Mouse (Mus musculus) stomach, embryonic 14.5 days (tissue): Measurements from ENCODE around the gene Iffo2. TPM values are rescaled to one million over a fixed set of nuclear protein-coding genes. Genes with fewer than 3 reads are reported as not detected.

Experiments
- ATAC-seq: fragments of 200-750 bp; cut with Nextera tagmentation; 2 replicates; pipeline ENCODE4 v1.8.0; 2017; ENCODE audit warnings: low read depth, moderate TSS enrichment; ENCODE audit not compliant: insufficient number of reproducible peaks, insufficient read depth, low FRiP score
- H3K27ac ChIP-seq: fragments of 300-500 bp; sonication (generic); 2 replicates; pipeline ENCODE4 v1.5.1; 2014; ENCODE audit warnings: mild to moderate bottlenecking, low read length, moderate library complexity, mixed read lengths
- H3K27me3 ChIP-seq: fragments of 300-500 bp; sonication (generic); 2 replicates; pipeline ENCODE4 v1.6.1; 2014; ENCODE audit warnings: low read length, control low read depth, mixed read lengths; ENCODE audit not compliant: control insufficient read depth, insufficient read depth
- H3K36me3 ChIP-seq: fragments of 300-500 bp; sonication (generic); 2 replicates; pipeline ENCODE4 v1.6.1; 2014; ENCODE audit warnings: mild to moderate bottlenecking, control low read depth, low read length, moderate library complexity, mixed read lengths; ENCODE audit not compliant: control insufficient read depth, insufficient read depth
- H3K4me1 ChIP-seq: fragments of 300-500 bp; sonication (generic); 2 replicates; pipeline ENCODE4 v1.6.1; 2014; ENCODE audit warnings: low read length, control low read depth, mixed read lengths; ENCODE audit not compliant: control insufficient read depth, insufficient read depth
- H3K4me2 ChIP-seq: fragments of 300-500 bp; sonication (generic); replicated peaks from 2 replicates; pipeline ENCODE4 v1.6.1; 2014; ENCODE audit warnings: low read depth, low read length, control low read depth
- H3K4me3 ChIP-seq: fragments of 300-500 bp; sonication (generic); 2 replicates; pipeline ENCODE4 v1.5.1; 2014; ENCODE audit warnings: low read depth, low read length, control low read depth
- H3K9ac ChIP-seq: fragments of 300-500 bp; sonication (generic); replicated peaks from 2 replicates; pipeline ENCODE4 v1.6.1; 2014; ENCODE audit warnings: low read depth, mild to moderate bottlenecking, control low read depth, low read length, moderate library complexity, mixed read lengths
- H3K9me3 ChIP-seq: fragments of 300-500 bp; sonication (generic); 2 replicates; pipeline ENCODE4 v1.6.1; 2016; ENCODE audit warnings: low read depth, low read length, control low read depth; ENCODE audit not compliant: control insufficient read depth
- WGBS: fragments of 180-500 bp; shearing (Covaris S2); extraction: QIAGEN DNeasy Blood & Tissue Kit; methylation state at CpG from one replicate; pipeline ENCODE4 v1.1.7; 2014; 5-methylcytosine and 5-hydroxymethylcytosine counted together
- polyA plus RNA-seq: library from polyadenylated mRNA; unstranded; fragments of >200 nt; fragmentation: Nextera tagmentation; extraction: Ambion mirVana; gene quantifications from 2 replicates; pipeline ENCODE4 v1.2.1, GENCODE M21; 2014

Gene Iffo2
- polyA plus RNA-seq, 1 experiment from 2014 or later: 6.1 TPM

DNA sequence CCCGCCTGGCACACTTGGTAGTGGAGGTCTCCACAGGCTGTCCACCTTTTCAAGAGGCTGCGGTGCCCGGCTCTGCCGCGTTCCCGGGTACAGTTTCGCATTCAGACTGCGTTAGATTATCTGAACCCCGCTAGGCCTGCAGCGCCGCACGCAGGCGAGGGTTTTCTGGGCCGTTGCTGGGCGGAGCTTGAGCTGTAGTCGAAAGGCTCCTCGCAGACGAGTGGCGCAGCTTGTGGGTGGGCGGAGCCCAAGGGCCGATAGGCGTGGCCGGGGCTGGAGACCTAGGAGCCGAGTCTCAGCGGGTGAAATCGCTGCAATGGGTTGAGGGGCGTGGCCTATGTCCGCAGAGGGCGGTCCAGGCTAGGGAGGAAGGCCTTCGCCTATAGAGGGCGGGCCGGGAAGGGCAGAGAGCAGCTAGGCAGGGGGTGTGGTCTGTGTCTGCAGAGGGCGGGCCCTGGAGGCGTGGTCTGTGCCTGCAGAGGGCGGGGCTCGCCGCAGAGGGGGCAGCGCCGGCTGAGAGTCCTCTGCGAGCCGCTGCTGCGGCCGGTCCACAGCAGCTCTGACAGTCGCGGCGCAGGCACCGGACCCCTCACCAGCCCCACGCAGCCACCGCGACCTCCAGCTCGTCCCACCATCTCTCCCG is 43.9 kb downstream of the Iffo2 start:
- Histone ChIP-seq H3K4me1 (peaks cover 37% of the 10 kb centered on the region), H3K9ac (peak overlapping the region; percentile 76), H3K9me3 (no peaks in the 10 kb centered on the region), H3K27ac (peak overlapping the region; percentile 87), H3K27me3 (no peaks in the 10 kb centered on the region), H3K4me2 (peak overlapping the region; percentile 96), H3K4me3 (peak overlapping the region; percentile 82), H3K36me3 (no peaks in the 10 kb centered on the region)
- ATAC-seq: peak; percentile 97
- under 1% methylated on average over 52 of the region's 52 CpGs for WGBS

DNA sequence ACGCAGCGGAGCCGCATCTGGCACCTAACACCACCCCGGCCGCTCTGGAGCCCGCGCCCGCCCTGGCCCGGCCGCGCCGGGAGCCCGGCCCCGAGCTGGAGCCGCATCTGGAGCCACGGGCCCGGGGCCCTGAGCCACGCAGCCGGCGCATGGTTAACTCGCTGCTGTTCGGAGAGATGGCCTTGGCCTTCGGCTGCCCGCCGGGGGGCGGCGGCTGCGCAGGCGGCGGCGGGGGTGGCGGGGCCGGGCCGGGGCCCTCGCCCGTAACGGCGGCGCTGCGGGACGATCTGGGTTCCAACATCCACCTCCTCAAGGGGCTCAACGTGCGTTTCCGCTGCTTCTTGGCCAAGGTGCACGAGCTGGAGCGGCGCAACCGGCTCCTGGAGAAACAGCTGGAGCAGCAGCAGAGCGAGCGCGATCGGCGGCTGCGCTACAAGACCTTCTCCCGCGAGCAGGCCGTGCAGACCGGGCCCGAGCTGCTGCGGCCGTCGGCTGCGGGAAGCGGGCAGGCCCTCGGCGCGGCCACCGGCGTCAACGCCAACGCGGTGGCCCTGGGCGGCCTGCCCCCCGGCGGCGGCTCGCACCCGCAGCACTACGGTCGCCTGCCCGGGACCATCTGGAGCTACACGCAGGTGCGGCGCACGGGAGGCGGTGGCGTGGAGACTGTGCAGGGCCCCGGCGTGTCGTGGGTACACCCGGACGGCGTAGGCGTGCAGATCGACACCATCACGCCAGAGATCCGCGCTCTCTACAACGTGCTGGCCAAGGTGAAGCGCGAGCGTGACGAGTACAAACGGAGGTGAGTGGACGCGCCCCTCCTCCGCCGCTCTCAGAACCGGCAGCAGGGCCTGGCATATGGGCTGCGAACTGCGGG is 44.7 kb downstream of the Iffo2 start:
- peaks cover 44% of the 10 kb centered on the region for H3K4me1 ChIP-seq
- H3K9me3 ChIP-seq: no peaks in the 10 kb centered on the region
- H3K27ac ChIP-seq: peak overlapping the region; percentile 87
- H3K9ac ChIP-seq: peak overlapping the region; percentile 76
- H3K27me3 ChIP-seq: no peaks in the 10 kb centered on the region
- peak overlapping the region; percentile 96 for H3K4me2 ChIP-seq
- peak overlapping the region; percentile 82 for H3K4me3 ChIP-seq
- WGBS: under 1% methylated on average over 111 of the region's 111 CpGs
- peak; percentile 64 for ATAC-seq
- H3K36me3 ChIP-seq: no peaks in the 10 kb centered on the region

DNA sequence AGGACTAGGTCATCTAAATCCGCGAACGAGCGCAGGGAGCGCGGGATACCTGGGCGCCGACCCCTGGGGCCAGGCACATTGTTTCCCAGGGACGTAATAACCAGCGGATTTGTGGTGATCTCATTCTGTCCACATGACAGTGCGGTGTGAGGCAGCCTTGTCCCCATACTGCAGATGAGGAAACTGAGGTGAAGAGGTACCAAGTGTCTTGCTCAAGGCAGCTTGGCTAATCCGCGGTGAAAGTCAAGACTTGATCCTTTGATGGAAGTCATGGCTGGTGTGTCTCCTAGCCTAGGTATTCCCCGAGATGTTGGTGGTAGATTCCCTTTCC is 45.3 kb downstream of the Iffo2 start:
- Histone ChIP-seq H3K9ac (peak overlapping the region; percentile 76), H3K9me3 (no peaks in the 10 kb centered on the region), H3K27me3 (no peaks in the 10 kb centered on the region), H3K4me1 (peaks cover 50% of the 10 kb centered on the region), H3K27ac (no peak overlapping the region), H3K4me3 (peak overlapping the region; percentile 82), H3K36me3 (no peaks in the 10 kb centered on the region), H3K4me2 (peak overlapping the region; percentile 96)
- ATAC-seq: no peak
- WGBS: 7% methylated on average over 14 of the region's 14 CpGs

DNA sequence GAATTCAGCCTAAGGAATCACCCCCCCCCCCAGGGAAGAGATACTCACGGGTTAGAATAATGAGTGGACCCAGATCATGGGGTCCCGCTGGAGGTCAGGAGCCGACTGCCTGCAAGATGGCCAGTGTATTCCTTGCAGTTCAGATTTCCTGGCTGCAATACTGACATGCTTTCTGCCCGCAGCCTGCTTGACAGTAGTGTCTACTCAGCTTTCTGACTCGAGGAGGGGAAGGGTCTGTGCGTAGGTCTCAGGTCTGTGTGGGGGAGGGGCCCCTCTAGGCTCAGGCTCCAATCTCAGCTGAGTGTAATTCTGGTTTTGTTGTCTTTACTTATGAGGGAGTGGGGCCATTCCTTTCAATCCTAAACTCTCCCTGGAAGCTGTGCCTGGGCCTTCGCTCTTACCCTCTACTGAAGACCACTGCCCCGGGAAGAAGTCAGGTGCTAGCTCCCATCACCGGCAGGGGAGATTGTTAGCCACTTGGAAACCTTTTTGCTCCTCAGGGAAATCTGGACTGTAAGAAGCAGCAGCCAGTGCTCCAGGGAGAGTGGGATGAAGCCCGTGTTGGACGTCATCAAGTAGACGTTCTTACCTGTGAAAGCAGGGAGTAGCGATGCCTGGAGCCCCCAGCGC is 46.0 kb downstream of the Iffo2 start:
- peaks cover 57% of the 10 kb centered on the region for H3K4me1 ChIP-seq
- H3K9ac ChIP-seq: peak overlapping the region; percentile 76; the same call in 1 of the 2 replicates
- 38% methylated on average over 14 of the region's 14 CpGs for WGBS

DNA sequence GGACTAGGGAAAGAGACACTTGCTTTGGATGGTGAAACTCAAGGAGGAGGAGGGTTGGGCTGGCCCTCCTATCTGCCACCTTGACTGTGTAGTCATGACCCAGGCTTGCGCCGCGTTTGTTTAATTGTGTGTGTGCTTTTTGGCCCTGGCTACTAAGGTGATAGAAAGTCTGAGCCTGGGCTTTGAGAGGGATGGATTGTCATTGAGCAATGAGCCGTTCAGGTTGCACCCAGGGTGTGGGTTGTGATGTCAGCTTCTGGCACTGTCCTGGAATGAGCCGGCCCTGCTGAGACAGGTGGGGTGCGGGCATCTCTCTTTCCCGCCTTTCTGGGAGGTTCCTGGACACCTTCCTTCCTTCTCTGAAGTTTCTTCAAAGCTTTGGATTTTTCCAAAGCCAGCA is 46.7 kb downstream of the Iffo2 start:
- Histone ChIP-seq H3K36me3 (no peaks in the 10 kb centered on the region), H3K4me1 (peaks cover 64% of the 10 kb centered on the region), H3K9me3 (no peaks in the 10 kb centered on the region), H3K4me3 (peak overlapping the region; percentile 82; the same call in 1 of the 2 replicates), H3K27ac (no peak overlapping the region), H3K27me3 (no peaks in the 10 kb centered on the region), H3K9ac (no peak overlapping the region), H3K4me2 (peak overlapping the region; percentile 96)
- ATAC-seq: no peak
- WGBS: 62% methylated on average over 7 of the region's 7 CpGs

More for the DNA sequence above, 46.0 kb downstream of the Iffo2 start:
- no peak overlapping the region for H3K27ac ChIP-seq
- peak overlapping the region; percentile 82 for H3K4me3 ChIP-seq
- H3K36me3 ChIP-seq: no peaks in the 10 kb centered on the region
- H3K9me3 ChIP-seq: no peaks in the 10 kb centered on the region
- peak overlapping the region; percentile 96 for H3K4me2 ChIP-seq
- no peak for ATAC-seq
- H3K27me3 ChIP-seq: no peaks in the 10 kb centered on the region

DNA sequence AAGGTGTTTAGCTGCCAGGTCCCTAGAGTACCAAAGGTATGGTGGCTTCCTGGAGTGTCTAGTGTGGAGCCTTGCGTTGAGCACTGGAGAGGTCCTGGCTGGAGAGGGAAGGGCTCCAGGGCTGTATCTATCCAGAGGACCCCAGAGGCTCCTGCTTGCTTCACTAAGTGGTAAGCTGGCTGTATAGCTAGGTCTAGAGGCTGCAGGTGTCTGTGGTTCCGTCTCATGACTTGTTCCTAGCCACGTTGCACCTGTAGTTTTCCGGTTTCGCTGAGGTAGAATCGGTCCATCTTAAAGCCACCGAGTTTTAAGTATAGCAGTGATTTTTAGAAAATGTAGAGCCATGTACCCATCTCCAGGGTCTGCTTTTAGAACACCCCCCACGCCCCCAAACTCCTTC is 48.0 kb downstream of the Iffo2 start:
- H3K4me2 ChIP-seq: no peak overlapping the region; the same call in 1 of the 2 replicates
- H3K9me3 ChIP-seq: no peaks in the 10 kb centered on the region
- no peaks in the 10 kb centered on the region for H3K36me3 ChIP-seq
- no peaks in the 10 kb centered on the region for H3K27me3 ChIP-seq
- H3K9ac ChIP-seq: no peak overlapping the region
- peaks cover 70% of the 10 kb centered on the region for H3K4me1 ChIP-seq
- no peak overlapping the region for H3K27ac ChIP-seq
- 89% methylated on average over 8 of the region's 8 CpGs for WGBS
- no peak overlapping the region for H3K4me3 ChIP-seq
- ATAC-seq: no peak

DNA sequence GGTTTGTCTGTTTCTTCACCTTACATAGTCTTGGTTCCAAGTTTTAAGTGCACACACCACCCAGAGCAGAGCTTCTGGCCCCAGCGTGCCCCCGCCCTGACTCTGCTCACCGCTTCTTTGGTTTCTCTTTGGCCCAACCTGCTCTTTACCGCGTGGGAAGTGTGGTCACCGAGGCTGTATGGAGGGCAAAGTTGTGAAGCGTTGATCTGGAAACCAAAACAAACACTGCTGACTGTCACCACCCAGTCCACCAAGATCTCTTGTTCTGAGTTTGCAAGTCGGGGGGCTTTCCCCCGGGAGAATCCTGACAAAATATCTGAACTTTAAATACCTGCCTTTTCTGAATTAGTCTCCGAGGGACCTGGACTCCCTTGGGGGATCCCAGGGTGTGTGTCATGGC is 48.7 kb downstream of the Iffo2 start:
- 47% methylated on average over 10 of the region's 10 CpGs for WGBS
- Histone ChIP-seq H3K36me3 (no peaks in the 10 kb centered on the region), H3K9me3 (no peaks in the 10 kb centered on the region), H3K4me1 (peaks cover 67% of the 10 kb centered on the region), H3K27ac (peak overlapping the region; percentile 91; the same call in 1 of the 2 replicates), H3K4me2 (no peak overlapping the region), H3K4me3 (no peak overlapping the region), H3K27me3 (no peaks in the 10 kb centered on the region), H3K9ac (no peak overlapping the region)
- ATAC-seq: no peak

DNA sequence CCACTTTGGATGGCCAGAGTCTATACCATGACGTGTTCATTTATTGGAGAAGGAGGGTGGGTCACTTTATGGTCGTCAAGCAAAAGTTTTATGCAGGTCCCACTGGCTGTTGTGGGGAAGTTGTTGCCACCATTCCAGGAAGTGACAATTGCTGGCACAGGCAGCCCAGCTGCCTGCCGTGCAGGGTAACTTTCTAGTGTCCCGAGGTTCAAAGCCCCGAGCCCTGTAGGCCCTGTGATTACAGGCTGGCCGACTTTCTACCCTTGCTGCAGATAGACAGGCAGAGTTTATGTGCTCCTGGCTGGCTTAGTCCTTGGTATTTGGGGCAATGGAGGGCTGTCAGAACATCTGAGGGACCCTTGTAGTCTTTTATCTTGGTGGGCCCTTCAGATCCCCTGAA is 49.1 kb downstream of the Iffo2 start:
- 56% methylated on average over 6 of the region's 6 CpGs for WGBS
- Histone ChIP-seq H3K4me2 (no peak overlapping the region), H3K27ac (peak overlapping the region; percentile 91; the same call in 1 of the 2 replicates), H3K4me3 (no peak overlapping the region), H3K27me3 (no peaks in the 10 kb centered on the region), H3K36me3 (no peaks in the 10 kb centered on the region), H3K4me1 (peaks cover 69% of the 10 kb centered on the region), H3K9ac (no peak overlapping the region), H3K9me3 (no peaks in the 10 kb centered on the region)
- ATAC-seq: no peak
